Mouse (Mus musculus): ENCODE measurements around the gene Fam163b. TPM values are rescaled to one million over a fixed set of nuclear protein-coding genes. Genes with fewer than 3 reads are reported as not detected.

Gene Fam163b
- total and polyA plus RNA-seq, 3 experiments: 0.44 to 1.4 (median 0.77) TPM

- no peaks in the 10 kb centered on the region for H3K36me3 ChIP-seq (ENCODE audit: control insufficient read depth, insufficient read depth, low read length)
- no peak overlapping the region for H3K27ac ChIP-seq
- TF ChIP-seq EP300 (IDR thresholded peaks at IDR 0.05; ENCODE audit: insufficient read depth, low read depth, low read length): no peak
- TF ChIP-seq POLR2A (IDR thresholded peaks at IDR 0.05; ENCODE audit: insufficient read depth, low read depth, low read length): no peak
- no peak for TF ChIP-seq CTCF (IDR thresholded peaks at IDR 0.05)
- no peaks in the 10 kb centered on the region for H3K4me1 ChIP-seq (ENCODE audit: control insufficient read depth, insufficient read depth, low read length)
- no peak overlapping the region for H3K9ac ChIP-seq (ENCODE audit: low read depth, low read length)
- intact Hi-C loops (cut with DNase I): no loop called here
- DNase-seq: no peak
- H3K4me3 ChIP-seq: no peak overlapping the region
- WGBS: 81% methylated on average over 3 of the region's 3 CpGs
- no peaks in the 10 kb centered on the region for H3K79me2 ChIP-seq (replicated peaks; ENCODE audit: control insufficient read depth, insufficient read depth, low read length)
- no peaks in the 10 kb centered on the region for H3K27me3 ChIP-seq (ENCODE audit: control insufficient read depth, insufficient read depth, low read length)
Measured at GRCm38 (mm10) chr2:27106816-27107215, 35.5 kb downstream of the Fam163b start.

GRCm38 (mm10) chr2:27103554-27103953 is 38.7 kb downstream of the Fam163b start:
- no peaks in the 10 kb centered on the region for H3K27me3 ChIP-seq (ENCODE audit: control insufficient read depth, insufficient read depth, low read length)
- TF ChIP-seq EP300 (IDR thresholded peaks at IDR 0.05; ENCODE audit: insufficient read depth, low read depth, low read length) (no peak), POLR2A (IDR thresholded peaks at IDR 0.05; ENCODE audit: insufficient read depth, low read depth, low read length) (no peak), CTCF (IDR thresholded peaks at IDR 0.05) (no peak)
- H3K79me2 ChIP-seq (replicated peaks; ENCODE audit: control insufficient read depth, insufficient read depth, low read length): no peaks in the 10 kb centered on the region
- DNase-seq: no peak
- H3K4me1 ChIP-seq (ENCODE audit: control insufficient read depth, insufficient read depth, low read length): no peaks in the 10 kb centered on the region
- no peak overlapping the region for H3K27ac ChIP-seq
- intact Hi-C loops (cut with DNase I): no loop called here
- no peaks in the 10 kb centered on the region for H3K36me3 ChIP-seq (ENCODE audit: control insufficient read depth, insufficient read depth, low read length)
- 80% methylated on average over 7 of the region's 7 CpGs for WGBS
- H3K4me3 ChIP-seq: no peak overlapping the region
- H3K9ac ChIP-seq (ENCODE audit: low read depth, low read length): no peak overlapping the region

- Histone ChIP-seq H3K36me3 (ENCODE audit: control insufficient read depth, insufficient read depth, low read length) (no peaks in the 10 kb centered on the region), H3K4me1 (ENCODE audit: control insufficient read depth, insufficient read depth, low read length) (peaks cover 18% of the 10 kb centered on the region), H3K4me3 (no peak overlapping the region), H3K27me3 (ENCODE audit: control insufficient read depth, insufficient read depth, low read length) (no peaks in the 10 kb centered on the region), H3K9ac (ENCODE audit: low read depth, low read length) (no peak overlapping the region), H3K27ac (peak overlapping the region; percentile 11; the same call in 1 of the 2 replicates), H3K79me2 (replicated peaks; ENCODE audit: control insufficient read depth, insufficient read depth, low read length) (no peaks in the 10 kb centered on the region)
- peak; percentile 61 to 68 for DNase-seq
- TF ChIP-seq CTCF (IDR thresholded peaks at IDR 0.05): no peak
- 8% methylated on average over 6 of the region's 6 CpGs for WGBS
- intact Hi-C loops (cut with DNase I): no loop called here
Measured at GRCm38 (mm10) chr2:27097776-27098175, 44.5 kb downstream of the Fam163b start.

- peaks cover 18% of the 10 kb centered on the region for H3K4me1 ChIP-seq (ENCODE audit: control insufficient read depth, insufficient read depth, low read length)
- H3K36me3 ChIP-seq (ENCODE audit: control insufficient read depth, insufficient read depth, low read length): no peaks in the 10 kb centered on the region
- 48% methylated on average over 6 of the region's 6 CpGs for WGBS
- H3K9ac ChIP-seq (ENCODE audit: low read depth, low read length): no peak overlapping the region
- no peak overlapping the region for H3K4me3 ChIP-seq
- no peaks in the 10 kb centered on the region for H3K79me2 ChIP-seq (replicated peaks; ENCODE audit: control insufficient read depth, insufficient read depth, low read length)
- TF ChIP-seq POLR2A (IDR thresholded peaks at IDR 0.05; ENCODE audit: insufficient read depth, low read depth, low read length): no peak
- no peak for TF ChIP-seq CTCF (IDR thresholded peaks at IDR 0.05)
- no peak for TF ChIP-seq EP300 (IDR thresholded peaks at IDR 0.05; ENCODE audit: insufficient read depth, low read depth, low read length)
- H3K27ac ChIP-seq: peak overlapping the region; percentile 20; the same call in 1 of the 2 replicates
- DNase-seq: peak; percentile 24 to 43
- no peaks in the 10 kb centered on the region for H3K27me3 ChIP-seq (ENCODE audit: control insufficient read depth, insufficient read depth, low read length)
- intact Hi-C loops (cut with DNase I): no loop called here
Measured at GRCm38 (mm10) chr2:27097241-27097656, 45.0 kb downstream of the Fam163b start.

GRCm38 (mm10) chr2:27096341-27096981 is 45.8 kb downstream of the Fam163b start:
- intact Hi-C loops (cut with DNase I): no loop called here
- Histone ChIP-seq H3K9ac (ENCODE audit: low read depth, low read length) (no peak overlapping the region), H3K4me3 (no peak overlapping the region), H3K27me3 (ENCODE audit: control insufficient read depth, insufficient read depth, low read length) (no peaks in the 10 kb centered on the region), H3K27ac (no peak overlapping the region; the same call in 1 of the 2 replicates), H3K36me3 (ENCODE audit: control insufficient read depth, insufficient read depth, low read length) (no peaks in the 10 kb centered on the region), H3K79me2 (replicated peaks; ENCODE audit: control insufficient read depth, insufficient read depth, low read length) (no peaks in the 10 kb centered on the region), H3K4me1 (ENCODE audit: control insufficient read depth, insufficient read depth, low read length) (peaks cover 18% of the 10 kb centered on the region)
- 25% methylated on average over 13 of the region's 13 CpGs for WGBS
- TF ChIP-seq POLR2A (IDR thresholded peaks at IDR 0.05; ENCODE audit: insufficient read depth, low read depth, low read length): no peak
- TF ChIP-seq CTCF (IDR thresholded peaks at IDR 0.05): no peak
- TF ChIP-seq EP300 (IDR thresholded peaks at IDR 0.05; ENCODE audit: insufficient read depth, low read depth, low read length): no peak
- peak; percentile 16 to 38 for DNase-seq

- 91% methylated on average over 7 of the region's 7 CpGs for WGBS
- H3K27me3 ChIP-seq (ENCODE audit: control insufficient read depth, insufficient read depth, low read length): no peaks in the 10 kb centered on the region
- H3K79me2 ChIP-seq (replicated peaks; ENCODE audit: control insufficient read depth, insufficient read depth, low read length): no peaks in the 10 kb centered on the region
- H3K27ac ChIP-seq: no peak overlapping the region
- no peak overlapping the region for H3K4me3 ChIP-seq
- no peak overlapping the region for H3K9ac ChIP-seq (ENCODE audit: low read depth, low read length)
- DNase-seq: no peak
- TF ChIP-seq EP300 (IDR thresholded peaks at IDR 0.05; ENCODE audit: insufficient read depth, low read depth, low read length) (no peak), POLR2A (IDR thresholded peaks at IDR 0.05; ENCODE audit: insufficient read depth, low read depth, low read length) (no peak), CTCF (IDR thresholded peaks at IDR 0.05) (no peak)
- no peaks in the 10 kb centered on the region for H3K36me3 ChIP-seq (ENCODE audit: control insufficient read depth, insufficient read depth, low read length)
- intact Hi-C loops (cut with DNase I): no loop called here
- H3K4me1 ChIP-seq (ENCODE audit: control insufficient read depth, insufficient read depth, low read length): peaks cover 18% of the 10 kb centered on the region
Measured at GRCm38 (mm10) chr2:27095178-27095577, 47.1 kb downstream of the Fam163b start.

All from heart, adult 2 months (tissue).